In genomic region chr11:28582218-28582617, GRCm38 (mm10) we compare ENCODE assay signal across 8 mouse cellular contexts. TPM values are rescaled to one million over a fixed set of nuclear protein-coding genes. Genes with fewer than 3 reads are reported as not detected.
DNase-seq lines count a peak whose midpoint lies in the region; TF ChIP-seq lines count a peak whose summit lies in the region.

No protein-coding gene starts in this region.

- no peak overlapping the region for H3K9ac ChIP-seq in ES-E14 (ENCODE audit: insufficient read depth, low read depth, low read length, poor library complexity, severe bottlenecking)

- no peak for TF ChIP-seq CTCF in E14TG2a.4 (conservative IDR thresholded peaks at IDR 0.05; ENCODE audit: low read length)
- no peak for TF ChIP-seq CTCF in lung, adult 2 months (IDR thresholded peaks at IDR 0.05; ENCODE audit: insufficient read depth, low read length)

- intact Hi-C loops in heart, postnatal 10 days (cut with DNase I), result loop anchor here (5.0 to 10.0 kb wide), 4 partner anchors 90 to 1365 kb away; no protein-coding TSS in a partner anchor

- H3K4me3 ChIP-seq in E14TG2a.4 (replicated peaks; ENCODE audit: low read length), result peak overlapping the region; percentile 87
- no peak overlapping the region; a peak in 1 of 4 replicates for H3K4me3 ChIP-seq in ES-E14 (ENCODE audit: insufficient read depth in 1 of 2, low read depth in 1 of 2, low read length in 2 of 2, poor library complexity in 1 of 2, severe bottlenecking in 1 of 2)
- H3K4me3 ChIP-seq in lung, adult 2 months (replicated peaks; ENCODE audit: extremely low read depth, low read depth, low read length), result peak overlapping the region; percentile 86

- WGBS in lung, adult 2 months, result 10% methylated on average over 5 of the region's 5 CpGs

- peak; percentile 58; the same call in 1 of the 2 replicates for TF ChIP-seq POLR2A in lung, adult 2 months (IDR thresholded peaks at IDR 0.05; ENCODE audit: borderline replicate concordance, extremely low read depth, low read depth, low read length)

- H3K27me3 ChIP-seq in E14TG2a.4 (ENCODE audit: insufficient read depth, low read length), result peaks cover 6% of the 10 kb centered on the region

- H3K9me3 ChIP-seq in E14TG2a.4 (ENCODE audit: low read length), result no peaks in the 10 kb centered on the region
- no peaks in the 10 kb centered on the region for H3K9me3 ChIP-seq in ES-E14 (ENCODE audit: control insufficient read depth, insufficient read depth, low read depth, low read length)

- peak; percentile 57 for DNase-seq in ES-E14 (ENCODE audit: low read depth, low spot score)
- peak; percentile 14 to 18 for DNase-seq in heart, postnatal 10 days
- peak; percentile 12 for DNase-seq in lung, adult 2 months
- DNase-seq in urinary bladder, adult 18-20 months (ENCODE audit: low spot score in 2 of 2), result no peak
- DNase-seq in spleen, adult 12 weeks (ENCODE audit: low spot score), result no peak
- no peak for DNase-seq in natural killer cell, adult 2 months (ENCODE audit: low spot score in 2 of 2)
- no peak for DNase-seq in urinary bladder, postnatal 10 days (ENCODE audit: low spot score)

- H3K4me1 ChIP-seq in E14TG2a.4 (replicated peaks; ENCODE audit: low read depth, low read length) (peaks cover 39% of the 10 kb centered on the region), ES-E14 (ENCODE audit: control insufficient read depth in 2 of 2, insufficient read depth in 2 of 2, low read length in 2 of 2, poor library complexity in 1 of 2) (peaks cover 0 to 7% of the 10 kb centered on the region in 2 experiments; a peak in 1 of 4 replicates)
- H3K4me1 ChIP-seq in lung, adult 2 months (ENCODE audit: control insufficient read depth, insufficient read depth, low read length), result no peaks in the 10 kb centered on the region; the same call in 1 of the 2 replicates

- H3K36me3 ChIP-seq in E14TG2a.4 (ENCODE audit: insufficient read depth, low read length) (peaks cover 20% of the 10 kb centered on the region), ES-E14 (ENCODE audit: control insufficient read depth, insufficient read depth, low read length, poor library complexity, severe bottlenecking) (no peaks in the 10 kb centered on the region; the same call in 1 of the 2 replicates)

- in situ Hi-C loops in ES-E14 (cut with MboI; ENCODE audit: low sequenced_read_pairs in 2 of 2, unreplicated experiment in 2 of 2), result loop anchor here in 1 of 2 experiments (25.0 kb wide), 1 partner anchor 570 kb away; no protein-coding TSS in a partner anchor

- H3K27ac ChIP-seq in ES-E14 (ENCODE audit: insufficient read depth, low read depth, low read length, poor library complexity, severe bottlenecking), result no peak overlapping the region

TF ChIP-seq in ES-E14, 5 proteins besides CTCF, POLR2A, EP300 and RAD21:
- no peak for TF ChIP-seq MAFK (IDR thresholded peaks at IDR 0.05; ENCODE audit: insufficient read depth, low read depth, low read length)
- no peak for TF ChIP-seq ZC3H11A (IDR thresholded peaks at IDR 0.05; ENCODE audit: borderline replicate concordance, low read depth, low read length)
- no peak for TF ChIP-seq CHD2 (IDR thresholded peaks at IDR 0.05; ENCODE audit: low read depth, low read length)
- no peak for TF ChIP-seq ZNF384 (IDR thresholded peaks at IDR 0.05; ENCODE audit: low read depth, low read length)
- no peak for TF ChIP-seq HCFC1 (IDR thresholded peaks at IDR 0.05; ENCODE audit: borderline replicate concordance, insufficient read depth, low read length)

RNA-seq across cellular contexts. Expression of gene Ccdc85a, which starts 1.9 kb away (rescaled TPM):
- total RNA-seq in ES-E14 (2012; rRNA removed), result 1.7 and 1.8 TPM in 2 replicates
- total RNA-seq in heart, postnatal 10 days (2021), result 10 to 100 TPM in 1 of 2 experiments, 1 to 10 TPM in 1; 7.7 to 15.5 TPM
- 14.6 and 19.8 TPM in 2 replicates for polyA plus RNA-seq in lung, adult 2 months (2012; rRNA removed)

Comparison
In these comparisons a context has a peak if more than half of its experiments do, and no peak if none do; other contexts are left out.
1. H3K4me3 ChIP-seq: peak in E14TG2a.4 (single experiment) and lung, adult 2 months (single experiment); none in ES-E14 (0 of 2).
2. DNase-seq: peak in ES-E14 (single experiment), heart, postnatal 10 days (2 of 2) and lung, adult 2 months (single experiment); none in urinary bladder, adult 18-20 months (0 of 2), spleen, adult 12 weeks (single experiment), natural killer cell, adult 2 months (0 of 2) and urinary bladder, postnatal 10 days (single experiment).